Mouse (Mus musculus) lung, adult 2 months (tissue): ENCODE measurements around the gene Zfp568.

Source experiments
- CTCF ChIP-seq: fragments of 200-500 bp; IDR thresholded peaks from 2 replicates; pipeline ENCODE4 v1.5.1; 2011; ENCODE audit warnings: mild to moderate bottlenecking, low read length, control low read depth; ENCODE audit not compliant: insufficient read depth
- POLR2A ChIP-seq: fragments of 200-500 bp; IDR thresholded peaks from 2 replicates; pipeline ENCODE4 v1.6.1; 2011; ENCODE audit warnings: low read depth, mild to moderate bottlenecking, control low read depth, low read length, borderline replicate concordance; ENCODE audit errors: extremely low read depth

- TF ChIP-seq CTCF (no peak), POLR2A (no peak)
These were observed 50.6 kb downstream of the Zfp568 start for GRCm38 (mm10) chr7:30034331-30034730.
